Mouse (Mus musculus) hindbrain, embryonic 10.5 days (tissue): ENCODE data around the gene Srsf3. TPM values are rescaled to one million over a fixed set of nuclear protein-coding genes. Genes with fewer than 3 reads are reported as not detected.
"Not testable (repeated sequence)": the region's sequence is repeated elsewhere in the genome, so short reads cannot be mapped to it uniquely, and the experiment has no call there.

Experiments used
- DNase-seq: peaks from one replicate; pipeline ENCODE4 v3.0.0-alpha.2; 2017; ENCODE audit warnings: low spot score
- H3K27ac ChIP-seq: fragments of 300-500 bp; sonication (generic); 2 replicates; pipeline ENCODE4 v1.5.1; 2016; ENCODE audit warnings: mild to moderate bottlenecking, moderate library complexity
- H3K27me3 ChIP-seq: fragments of 300-500 bp; sonication (generic); 2 replicates; pipeline ENCODE4 v1.6.1; 2016; ENCODE audit warnings: mild to moderate bottlenecking; ENCODE audit not compliant: poor library complexity, insufficient read depth, severe bottlenecking
- H3K36me3 ChIP-seq: fragments of 300-500 bp; sonication (generic); 2 replicates; pipeline ENCODE4 v1.6.1; 2016; ENCODE audit warnings: mild to moderate bottlenecking, moderate library complexity
- H3K4me1 ChIP-seq: fragments of 300-500 bp; sonication (generic); replicated peaks from 2 replicates; pipeline ENCODE4 v1.6.1; 2016; ENCODE audit warnings: mild to moderate bottlenecking
- H3K4me3 ChIP-seq: fragments of 300-500 bp; sonication (generic); 2 replicates; pipeline ENCODE4 v1.5.1; 2016; ENCODE audit warnings: mild to moderate bottlenecking, moderate library complexity
- H3K9me3 ChIP-seq: fragments of 300-500 bp; sonication (generic); 2 replicates; pipeline ENCODE4 v1.6.1; 2016; ENCODE audit warnings: mild to moderate bottlenecking, moderate library complexity
- WGBS: fragments of 180-500 bp; shearing (Covaris S2); methylation state at CpG from one replicate; pipeline ENCODE4 v1.1.7; 2016; 5-methylcytosine and 5-hydroxymethylcytosine counted together
- polyA plus RNA-seq: library from polyadenylated mRNA; unstranded; fragments of >200 nt; fragmentation: Nextera tagmentation; extraction: Ambion mirVana; gene quantifications from 2 replicates; pipeline ENCODE4 v1.2.1, GENCODE M21; 2016

The Srsf3 gene
- polyA plus RNA-seq, 1 experiment from 2014 or later: 723 TPM

GRCm38 (mm10) chr17:29063988-29064285, 31.5 kb downstream of the Srsf3 start:
- Histone ChIP-seq H3K27me3 (no peaks in the 10 kb centered on the region), H3K9me3 (no peaks in the 10 kb centered on the region), H3K36me3 (no peaks in the 10 kb centered on the region), H3K4me3 (no peak overlapping the region), H3K27ac (peak overlapping the region; percentile 75; the same call in 1 of the 2 replicates), H3K4me1 (peaks cover 35% of the 10 kb centered on the region)
- 78% methylated on average over 2 of the region's 2 CpGs for WGBS
- DNase-seq: no peak

GRCm38 (mm10) chr17:29065245-29065940, 33.0 kb downstream of the Srsf3 start:
- Histone ChIP-seq H3K9me3 (no peaks in the 10 kb centered on the region), H3K36me3 (no peaks in the 10 kb centered on the region), H3K27ac (peak overlapping the region; percentile 35; the same call in 1 of the 2 replicates), H3K27me3 (no peaks in the 10 kb centered on the region), H3K4me1 (peaks cover 46% of the 10 kb centered on the region), H3K4me3 (no peak overlapping the region)
- WGBS: 79% methylated on average over 21 of the region's 21 CpGs
- no peak for DNase-seq

GRCm38 (mm10) chr17:29065971-29066370, 33.5 kb downstream of the Srsf3 start:
- Histone ChIP-seq H3K27me3 (no peaks in the 10 kb centered on the region), H3K4me1 (peaks cover 48% of the 10 kb centered on the region), H3K4me3 (no peak overlapping the region), H3K36me3 (no peaks in the 10 kb centered on the region), H3K27ac (no peak overlapping the region), H3K9me3 (no peaks in the 10 kb centered on the region)
- 88% methylated on average over 3 of the region's 3 CpGs for WGBS
- DNase-seq: no peak

- WGBS: 90% methylated on average over 3 of the region's 3 CpGs
- not testable (repeated sequence) for DNase-seq
Observed at GRCm38 (mm10) chr17:29067416-29067815, 35.0 kb downstream of the Srsf3 start.

GRCm38 (mm10) chr17:29067847-29068246, 35.4 kb downstream of the Srsf3 start:
- peaks cover 53% of the 10 kb centered on the region for H3K4me1 ChIP-seq
- no peaks in the 10 kb centered on the region for H3K9me3 ChIP-seq
- no peak overlapping the region for H3K4me3 ChIP-seq
- WGBS: 45% methylated on average over 5 of the region's 5 CpGs
- peaks cover 3% of the 10 kb centered on the region; the same call in 1 of the 2 replicates for H3K27me3 ChIP-seq
- DNase-seq: no peak
- H3K36me3 ChIP-seq: no peaks in the 10 kb centered on the region
- no peak overlapping the region for H3K27ac ChIP-seq

More at GRCm38 (mm10) chr17:29067416-29067815, 35.0 kb downstream of the Srsf3 start:
- not testable (repeated sequence) for H3K27me3 ChIP-seq, H3K9me3 ChIP-seq, H3K27ac ChIP-seq, H3K36me3 ChIP-seq, H3K4me3 ChIP-seq
- peaks cover 53% of the 10 kb centered on the region for H3K4me1 ChIP-seq

- Histone ChIP-seq H3K9me3 (no peaks in the 10 kb centered on the region), H3K36me3 (no peaks in the 10 kb centered on the region), H3K4me1 (peaks cover 51% of the 10 kb centered on the region), H3K4me3 (no peak overlapping the region), H3K27me3 (peaks cover 10% of the 10 kb centered on the region; the same call in 1 of the 2 replicates), H3K27ac (peak overlapping the region; percentile 62; the same call in 1 of the 2 replicates)
- 65% methylated on average over 10 of the region's 10 CpGs for WGBS
- no peak for DNase-seq
Observed at GRCm38 (mm10) chr17:29069063-29069462, 36.6 kb downstream of the Srsf3 start.

- Histone ChIP-seq H3K9me3 (no peaks in the 10 kb centered on the region), H3K27me3 (peaks cover 10% of the 10 kb centered on the region; the same call in 1 of the 2 replicates), H3K36me3 (no peaks in the 10 kb centered on the region), H3K27ac (0 out of 2 replicates have a peak overlapping the region, but pooled peaks have one; percentile 23), H3K4me1 (peaks cover 44% of the 10 kb centered on the region), H3K4me3 (no peak overlapping the region)
- WGBS: 78% methylated on average over 5 of the region's 5 CpGs
- no peak for DNase-seq
Observed at GRCm38 (mm10) chr17:29071820-29072219, 39.4 kb downstream of the Srsf3 start.

GRCm38 (mm10) chr17:29072701-29073307, 40.4 kb downstream of the Srsf3 start:
- 0 out of 2 replicates have a peak overlapping the region, but pooled peaks have one; percentile 9 for H3K4me3 ChIP-seq
- H3K36me3 ChIP-seq: no peaks in the 10 kb centered on the region
- H3K27me3 ChIP-seq: peaks cover 15% of the 10 kb centered on the region; the same call in 1 of the 2 replicates
- WGBS: 27% methylated on average over 11 of the region's 11 CpGs
- H3K9me3 ChIP-seq: no peaks in the 10 kb centered on the region
- H3K27ac ChIP-seq: peak overlapping the region; percentile 35; the same call in 1 of the 2 replicates
- H3K4me1 ChIP-seq: peaks cover 45% of the 10 kb centered on the region
- no peak for DNase-seq

- H3K27ac ChIP-seq: 0 out of 2 replicates have a peak overlapping the region, but pooled peaks have one; percentile 35
- H3K4me3 ChIP-seq: 0 out of 2 replicates have a peak overlapping the region, but pooled peaks have one; percentile 9
- H3K36me3 ChIP-seq: no peaks in the 10 kb centered on the region
- no peaks in the 10 kb centered on the region for H3K9me3 ChIP-seq
- H3K4me1 ChIP-seq: peaks cover 50% of the 10 kb centered on the region
- H3K27me3 ChIP-seq: peaks cover 19% of the 10 kb centered on the region; the same call in 1 of the 2 replicates
- 69% methylated on average over 5 of the region's 5 CpGs for WGBS
- no peak for DNase-seq
Observed at GRCm38 (mm10) chr17:29073313-29073712, 40.9 kb downstream of the Srsf3 start.

GRCm38 (mm10) chr17:29074085-29074484, 41.7 kb downstream of the Srsf3 start:
- Histone ChIP-seq H3K9me3 (no peaks in the 10 kb centered on the region), H3K4me1 (peaks cover 50% of the 10 kb centered on the region), H3K27ac (no peak overlapping the region), H3K4me3 (no peak overlapping the region), H3K27me3 (peaks cover 27% of the 10 kb centered on the region; the same call in 1 of the 2 replicates), H3K36me3 (no peaks in the 10 kb centered on the region)
- DNase-seq: no peak
- 81% methylated on average over 13 of the region's 13 CpGs for WGBS

- 87% methylated on average over 8 of the region's 8 CpGs for WGBS
- Histone ChIP-seq H3K4me3 (no peak overlapping the region), H3K9me3 (no peaks in the 10 kb centered on the region), H3K27me3 (peaks cover 47% of the 10 kb centered on the region), H3K4me1 (peaks cover 49% of the 10 kb centered on the region), H3K36me3 (no peaks in the 10 kb centered on the region), H3K27ac (no peak overlapping the region)
- DNase-seq: no peak
Observed at GRCm38 (mm10) chr17:29076235-29076634, 43.8 kb downstream of the Srsf3 start.

GRCm38 (mm10) chr17:29077786-29078509, 45.5 kb downstream of the Srsf3 start:
- WGBS: 22% methylated on average over 14 of the region's 14 CpGs
- peak; percentile 36 for DNase-seq
- Histone ChIP-seq H3K4me3 (peak overlapping the region; percentile 40), H3K4me1 (peaks cover 45% of the 10 kb centered on the region), H3K36me3 (no peaks in the 10 kb centered on the region), H3K27me3 (peaks cover 59% of the 10 kb centered on the region), H3K9me3 (no peaks in the 10 kb centered on the region), H3K27ac (peak overlapping the region; percentile 67)
